7 mouse cellular contexts compared by ENCODE assay signal in the genomic region with DNA sequence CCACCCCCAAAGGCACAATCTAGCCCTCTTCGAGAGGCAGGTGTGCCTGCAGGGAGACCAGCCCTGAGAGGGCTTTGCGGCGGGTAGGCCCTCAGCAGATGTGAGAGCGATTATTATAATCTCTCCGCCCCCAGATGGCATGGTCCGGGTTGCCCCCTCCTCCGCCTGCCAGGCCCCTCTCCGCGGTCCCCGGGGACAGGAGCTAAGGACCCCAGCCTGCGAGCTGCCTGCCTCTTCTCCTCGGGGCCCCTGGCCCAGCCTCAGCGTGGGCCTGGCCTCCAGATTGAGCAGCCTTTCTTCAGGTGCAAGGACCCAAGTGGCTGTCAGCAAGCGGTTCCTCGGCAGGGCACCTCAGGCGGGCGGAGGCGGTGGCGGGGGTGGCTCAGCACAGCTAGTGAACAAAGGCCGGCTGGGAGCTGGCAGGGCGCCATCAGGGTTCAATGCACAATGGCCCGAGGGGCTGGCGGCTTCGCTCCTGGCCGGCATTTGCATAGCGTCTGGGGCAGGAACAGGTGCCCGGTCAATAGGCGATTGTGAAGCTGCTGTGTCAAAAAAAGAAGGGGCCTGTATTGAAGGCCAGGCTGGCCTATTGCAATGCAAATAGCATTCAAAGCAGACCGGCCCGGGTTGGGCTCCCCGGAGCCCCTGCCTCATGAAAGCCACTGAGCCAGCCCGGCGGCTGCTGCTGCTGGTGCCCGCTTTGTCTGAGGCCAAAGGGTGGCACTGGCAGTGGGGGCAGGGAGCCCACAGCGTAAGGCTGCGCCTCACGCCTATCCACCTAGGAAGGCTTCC.
DNase-seq lines count a peak whose midpoint lies in the region; ATAC-seq lines count a peak whose summit lies in the region.

No protein-coding gene starts in this region.

- ATAC-seq in midbrain, embryonic 13.5 days = peak; percentile 93

- H3K27ac ChIP-seq in limb, embryonic 10.5 days = peak overlapping the region; percentile 89
- H3K27ac ChIP-seq in midbrain, embryonic 13.5 days = peak overlapping the region; percentile 97

- H3K4me1 ChIP-seq in limb, embryonic 10.5 days = peaks cover 56% of the 10 kb centered on the region
- peaks cover 51% of the 10 kb centered on the region for H3K4me1 ChIP-seq in midbrain, embryonic 13.5 days (replicated peaks)

- no peaks in the 10 kb centered on the region for H3K36me3 ChIP-seq in limb, embryonic 10.5 days
- H3K36me3 ChIP-seq in midbrain, embryonic 13.5 days = no peaks in the 10 kb centered on the region

- H3K4me2 ChIP-seq in midbrain, embryonic 13.5 days (replicated peaks) = peak overlapping the region; percentile 43

- no peaks in the 10 kb centered on the region for H3K9me3 ChIP-seq in limb, embryonic 10.5 days (replicated peaks)
- H3K9me3 ChIP-seq in midbrain, embryonic 13.5 days = no peaks in the 10 kb centered on the region

- 9% methylated on average over 37 of the region's 37 CpGs for WGBS in limb, embryonic 10.5 days
- WGBS in midbrain, embryonic 13.5 days = 1% methylated on average over 37 of the region's 37 CpGs

- H3K4me3 ChIP-seq in limb, embryonic 10.5 days = peak overlapping the region; percentile 41
- H3K4me3 ChIP-seq in midbrain, embryonic 13.5 days (replicated peaks) = peak overlapping the region; percentile 9; the same call in 1 of the 2 replicates

- DNase-seq in adrenal gland, postnatal 25 days = peak; percentile 76
- DNase-seq in embryo, embryonic 10 days (ENCODE audit: low spot score) = peak; percentile 90
- DNase-seq in heart, adult 18-20 months = peak; percentile 57 to 67
- peak; percentile 92 for DNase-seq in kidney, adult 8-10 months
- peak; percentile 76 for DNase-seq in limb, embryonic 10.5 days (ENCODE audit: low spot score)
- peak; percentile 66 to 84 for DNase-seq in spleen, postnatal 4 days (ENCODE audit: low spot score in 2 of 2)

- peak overlapping the region; percentile 59; the same call in 1 of the 2 replicates for H3K9ac ChIP-seq in midbrain, embryonic 13.5 days (replicated peaks)

- peaks cover 51% of the 10 kb centered on the region for H3K27me3 ChIP-seq in limb, embryonic 10.5 days (ENCODE audit: low read depth, poor library complexity, severe bottlenecking)
- H3K27me3 ChIP-seq in midbrain, embryonic 13.5 days = no peaks in the 10 kb centered on the region

Comparison
In these comparisons a context has a peak if more than half of its experiments do, and no peak if none do; other contexts are left out.
1. Peak in every context shown above with its lines: DNase-seq, ATAC-seq, H3K4me3 ChIP-seq and H3K27ac ChIP-seq.